26 mouse cellular contexts compared by ENCODE assay signal in the genomic region with DNA sequence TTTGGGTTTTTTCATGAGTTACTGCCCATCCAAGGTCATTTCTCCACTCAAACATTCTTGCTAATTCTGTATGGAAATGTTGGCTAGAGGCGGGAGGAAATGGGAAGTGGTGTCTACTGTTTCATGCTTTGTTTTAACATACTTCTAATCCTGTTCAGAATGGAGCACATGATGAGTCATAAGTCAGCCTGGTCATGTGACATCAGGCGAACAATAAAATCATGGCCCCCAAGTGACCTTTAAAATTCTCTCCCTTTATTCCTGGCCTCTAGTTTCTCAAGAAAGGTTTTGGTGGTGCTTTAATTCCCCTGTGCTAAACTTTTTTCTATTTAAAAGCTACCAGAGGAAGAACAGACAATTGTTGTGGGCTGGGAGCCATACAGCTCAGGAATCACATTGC.
"Had no signal": no experiment of that assay in that cellular context is flagged by ENCODE, and none has a peak within 500 bp of the region (broad histone marks: within the 10 kb centered on the region; RNA-seq: fewer than 3 reads in every experiment).

No protein-coding gene starts in this region.

- H3K9me3 ChIP-seq: heart, embryonic 12.5 days; hindbrain, embryonic 10.5 days; hindbrain, embryonic 13.5 days; hindbrain, embryonic 15.5 days; kidney, embryonic 15.5 days; limb, embryonic 13.5 days; limb, embryonic 15.5 days; liver, embryonic 12.5 days had no signal

- ATAC-seq: hindbrain, postnatal 0 days; intestine, embryonic 16.5 days; liver, embryonic 12.5 days had no signal

- H3K9ac ChIP-seq: heart, embryonic 12.5 days; hindbrain, embryonic 13.5 days; hindbrain, embryonic 15.5 days; kidney, embryonic 15.5 days; limb, embryonic 13.5 days; limb, embryonic 15.5 days; liver, embryonic 12.5 days; liver, embryonic 14.5 days had no signal

- H3K36me3 ChIP-seq: heart, embryonic 12.5 days; hindbrain, embryonic 10.5 days; hindbrain, embryonic 13.5 days; hindbrain, embryonic 15.5 days; kidney, embryonic 15.5 days; limb, embryonic 13.5 days; limb, embryonic 15.5 days; liver, embryonic 12.5 days had no signal

- DNase-seq: gastrocnemius, adult 2 months; gastrocnemius, postnatal 10 days; gastrocnemius, postnatal 25 days; heart, adult 2 months; heart, postnatal 10 days; heart, postnatal 4 days; kidney, adult 11 months; kidney, adult 2 months; kidney, adult 9 months; kidney, postnatal 14 days; kidney, postnatal 36 days; layer of hippocampus, adult 9-11 months; layer of hippocampus, postnatal 36 days; left cerebral cortex, postnatal 4 days had no signal

- H3K4me3 ChIP-seq: gastrocnemius, adult 2 months; heart, adult 2 months; heart, embryonic 12.5 days; hindbrain, embryonic 10.5 days; hindbrain, embryonic 13.5 days; hindbrain, embryonic 15.5 days; kidney, embryonic 15.5 days; limb, embryonic 13.5 days; limb, embryonic 15.5 days; liver, embryonic 12.5 days had no signal

- H3K4me1 ChIP-seq: heart, embryonic 12.5 days; hindbrain, embryonic 10.5 days; hindbrain, embryonic 13.5 days; hindbrain, embryonic 15.5 days; kidney, embryonic 15.5 days; limb, embryonic 13.5 days; limb, embryonic 15.5 days; liver, embryonic 12.5 days had no signal

- H3K27ac ChIP-seq: gastrocnemius, adult 2 months; heart, adult 2 months; hindbrain, embryonic 10.5 days; hindbrain, embryonic 13.5 days; hindbrain, embryonic 15.5 days; hindbrain, postnatal 0 days; kidney, embryonic 15.5 days; kidney, postnatal 0 days; limb, embryonic 13.5 days; limb, embryonic 15.5 days; liver, embryonic 12.5 days; liver, embryonic 14.5 days had no signal

- H3K4me2 ChIP-seq: heart, embryonic 12.5 days; hindbrain, embryonic 13.5 days; hindbrain, embryonic 15.5 days; kidney, embryonic 15.5 days; limb, embryonic 13.5 days; limb, embryonic 15.5 days; liver, embryonic 12.5 days had no signal

- H3K27me3 ChIP-seq: heart, embryonic 12.5 days; hindbrain, embryonic 13.5 days; hindbrain, embryonic 15.5 days; kidney, embryonic 15.5 days; limb, embryonic 13.5 days; limb, embryonic 15.5 days; liver, embryonic 12.5 days had no signal
